Mouse (Mus musculus) gastrocnemius, postnatal 36 days (tissue): ENCODE measurements at regions not wholly inside any gene's neighbourhood (a gene's known extent, or its start where the extent isn't known, plus 50 kb on each side); places are given as distances from the start of the nearest gene placed in this dataset.

Experiments used
- DNase-seq, 2 experiments: peaks; one replicate each; pipeline ENCODE4 v3.0.0; 2022
- intact Hi-C: fragments of 180-260 bp; cut with DNase I; formaldehyde crosslinking; loops from one replicate; pipeline ENCODE4 v1.15.1; 2025

GRCm38 (mm10) chr3:121902246-121902645, 50.1 kb upstream of the Arhgap29 start:
- no peak for DNase-seq
- intact Hi-C loops, result no loop called here

DNA sequence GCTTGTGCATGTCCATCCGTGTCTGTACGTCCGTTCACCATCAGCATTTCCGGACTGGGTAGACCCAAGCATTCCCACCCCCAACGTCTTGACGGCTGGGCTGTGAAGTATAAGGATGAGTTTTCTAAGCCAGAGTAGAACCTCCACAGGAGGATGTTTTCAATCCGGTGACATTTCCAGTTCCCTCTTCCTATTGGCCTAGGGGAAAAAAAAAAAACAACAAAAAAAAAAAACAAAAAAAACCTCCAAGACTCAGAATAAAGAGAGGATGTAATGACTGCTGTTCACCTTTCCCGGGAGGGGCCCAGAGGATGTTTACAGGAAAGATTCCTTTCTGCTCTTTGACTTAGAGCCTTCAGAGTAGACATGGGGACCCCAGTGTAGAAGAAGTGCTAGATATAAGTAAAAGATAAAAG, 51.9 kb upstream of the Arhgap29 start:
- intact Hi-C loops, result no loop called here

GRCm38 (mm10) chr3:121897821-121898574, 54.3 kb upstream of the Arhgap29 start:
- intact Hi-C loops, result no loop called here
- no peak for DNase-seq

More for the DNA sequence above, 51.9 kb upstream of the Arhgap29 start:
- DNase-seq, result no peak

GRCm38 (mm10) chr3:121893606-121894005, 58.7 kb upstream of the Arhgap29 start:
- intact Hi-C loops, result no loop called here
- DNase-seq, result no peak

- intact Hi-C loops, result no loop called here
- DNase-seq, result no peak
Measured at GRCm38 (mm10) chr3:121892675-121893074, 59.7 kb upstream of the Arhgap29 start.

DNA sequence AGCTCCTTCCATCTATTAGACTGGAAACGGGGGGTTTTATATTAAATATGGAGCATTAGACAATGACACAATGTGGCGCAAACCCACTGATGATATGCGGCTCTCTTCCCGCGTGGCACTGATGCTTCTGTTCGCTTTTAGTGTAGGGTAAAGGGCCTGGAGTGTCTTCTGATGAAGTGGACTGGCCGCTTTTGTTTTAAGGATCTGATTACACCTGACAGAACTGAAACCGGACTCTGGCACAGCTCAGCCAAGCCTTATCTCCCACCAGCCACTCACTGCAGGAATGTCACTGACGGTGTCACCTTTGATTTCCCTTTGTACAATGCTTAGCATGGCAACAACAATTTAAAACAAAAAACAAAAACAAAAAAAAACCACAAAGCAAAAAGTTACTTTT, 61.0 kb upstream of the Arhgap29 start:
- DNase-seq, result no peak
- intact Hi-C loops, result no loop called here

DNA sequence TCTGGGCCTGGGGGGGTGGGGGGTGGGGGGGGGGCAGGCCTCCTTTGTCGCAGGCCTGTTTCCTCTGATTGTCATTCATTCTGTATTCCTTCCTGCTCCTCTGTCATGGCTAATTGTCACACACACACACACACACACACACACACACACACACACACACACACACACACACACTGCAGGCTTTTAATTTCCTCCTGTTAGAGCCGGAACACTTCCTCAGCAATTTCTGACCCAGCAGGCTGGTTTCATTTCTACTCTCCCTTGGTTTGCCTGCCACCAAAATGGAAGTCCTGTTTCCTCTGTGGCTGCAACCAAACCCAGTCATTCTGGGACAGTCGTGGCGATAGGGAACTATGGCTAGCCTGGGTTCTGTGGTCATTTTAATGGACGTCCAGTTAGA, 61.8 kb upstream of the Arhgap29 start:
- DNase-seq, result no peak
- intact Hi-C loops, result no loop called here

DNA sequence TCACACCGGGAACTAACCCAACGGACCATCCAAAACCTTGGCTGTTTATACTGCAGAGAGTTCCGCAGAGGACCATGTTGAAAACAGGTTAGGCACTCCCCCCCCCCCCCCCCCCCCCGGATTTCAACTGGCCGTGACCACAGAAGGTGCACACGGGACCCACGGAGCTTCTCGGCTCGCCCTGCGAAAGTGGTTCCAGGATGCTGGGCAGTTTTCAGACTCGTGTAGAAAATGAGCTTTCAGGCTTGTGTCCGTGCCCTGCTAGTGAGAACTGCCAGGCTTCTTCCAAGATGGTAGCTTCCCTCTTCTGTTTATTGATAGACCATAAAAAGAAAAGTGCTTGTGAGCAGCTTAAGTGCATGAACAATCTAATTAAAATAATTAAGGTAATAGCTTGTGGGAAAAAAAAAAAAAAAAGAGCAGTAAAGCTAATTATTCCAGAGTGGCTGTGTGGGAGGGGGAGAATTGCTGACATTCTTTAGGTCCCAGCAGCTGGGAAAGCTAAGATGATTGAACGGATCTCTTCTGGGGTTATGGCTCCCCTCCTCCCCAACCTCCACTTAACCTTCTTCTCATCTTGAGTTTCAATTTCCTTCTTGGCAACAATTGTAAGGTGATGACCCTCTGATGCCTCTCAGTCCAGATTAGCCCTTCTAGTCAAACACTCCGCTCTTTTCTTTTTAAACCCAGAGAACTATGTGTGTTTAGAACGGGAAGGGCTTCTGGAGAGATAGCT, 65.3 kb upstream of the Arhgap29 start:
- no peak for DNase-seq
- intact Hi-C loops, result loop anchor here (5.0 kb wide), 3 partner anchors 65 to 235 kb away; partner anchors contain the start of gene Arhgap29

DNA sequence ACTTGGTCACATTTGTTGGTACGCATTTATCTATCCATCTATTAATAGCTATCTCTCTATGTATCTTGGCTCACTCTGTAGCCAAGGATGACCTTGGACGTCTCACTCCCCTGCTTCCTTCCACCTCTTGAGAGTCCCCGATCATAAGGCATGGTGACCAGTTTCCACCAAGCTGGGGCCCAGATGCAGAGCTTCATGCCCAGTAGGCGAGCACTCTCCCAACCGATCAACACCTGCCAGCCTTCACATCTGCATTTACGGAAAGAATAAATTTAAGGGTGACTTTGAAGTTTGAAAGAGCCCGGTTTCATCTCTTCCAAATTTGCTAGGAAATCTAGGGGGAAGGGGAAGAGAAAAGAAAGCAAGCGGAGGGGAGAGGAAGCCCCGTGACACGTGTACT, 66.0 kb upstream of the Arhgap29 start:
- intact Hi-C loops, result loop anchor here (5.0 kb wide), 3 partner anchors 66 to 236 kb away; partner anchors contain the start of gene Arhgap29
- DNase-seq, result no peak

GRCm38 (mm10) chr3:121885265-121886178, 66.8 kb upstream of the Arhgap29 start:
- DNase-seq, result no peak
- intact Hi-C loops, result loop anchor here (1.0 to 5.0 kb wide), 5 partner anchors 67 to 255 kb away; partner anchors contain the start of gene Arhgap29

DNA sequence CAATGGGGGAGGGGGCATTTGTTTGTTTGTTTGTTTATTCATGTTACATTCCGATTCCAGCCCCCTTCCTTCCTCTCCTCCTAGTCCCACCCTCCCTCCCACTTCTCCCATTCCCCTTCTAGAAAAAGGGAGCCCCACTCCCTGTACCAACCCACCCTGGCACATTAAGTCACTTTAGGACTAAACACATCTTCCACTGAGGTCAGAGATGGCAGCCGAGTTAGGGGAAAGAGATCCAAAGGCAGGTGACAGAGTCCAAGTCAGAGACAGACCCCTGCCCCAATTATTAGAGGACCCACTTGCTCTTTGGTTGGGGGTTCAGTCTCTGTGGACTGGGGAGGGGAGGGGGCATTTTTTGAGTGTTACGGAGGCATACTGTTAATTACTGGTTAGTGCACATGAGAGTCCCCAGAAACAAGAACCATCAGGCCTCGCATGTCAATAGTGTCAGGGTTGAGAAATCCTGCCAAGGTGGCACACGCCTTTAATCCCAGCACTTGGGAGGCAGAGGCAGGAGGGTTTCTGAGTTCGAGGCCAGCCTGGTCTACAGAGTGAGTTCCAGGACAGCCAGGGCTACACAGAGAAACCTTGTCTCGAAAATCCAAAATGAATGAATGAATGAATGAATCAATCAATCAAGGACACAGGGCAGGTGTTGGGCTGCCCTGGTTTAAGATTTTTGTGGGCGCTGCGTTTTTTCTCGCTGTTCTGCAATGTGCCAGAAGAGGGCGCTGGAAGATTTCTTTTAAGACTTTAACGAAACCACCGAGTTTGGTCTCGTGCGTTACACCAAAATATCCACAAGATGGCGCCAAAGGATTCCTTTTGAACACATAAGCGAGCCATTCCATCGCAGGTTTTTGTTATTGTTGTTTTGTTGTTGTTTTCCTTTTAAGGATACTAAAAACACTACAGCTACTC, 67.8 kb upstream of the Arhgap29 start:
- intact Hi-C loops, result loop anchor here (1.0 to 5.0 kb wide), 5 partner anchors 68 to 256 kb away; partner anchors contain the start of gene Arhgap29
- DNase-seq, result peak; percentile 76 to 80

DNA sequence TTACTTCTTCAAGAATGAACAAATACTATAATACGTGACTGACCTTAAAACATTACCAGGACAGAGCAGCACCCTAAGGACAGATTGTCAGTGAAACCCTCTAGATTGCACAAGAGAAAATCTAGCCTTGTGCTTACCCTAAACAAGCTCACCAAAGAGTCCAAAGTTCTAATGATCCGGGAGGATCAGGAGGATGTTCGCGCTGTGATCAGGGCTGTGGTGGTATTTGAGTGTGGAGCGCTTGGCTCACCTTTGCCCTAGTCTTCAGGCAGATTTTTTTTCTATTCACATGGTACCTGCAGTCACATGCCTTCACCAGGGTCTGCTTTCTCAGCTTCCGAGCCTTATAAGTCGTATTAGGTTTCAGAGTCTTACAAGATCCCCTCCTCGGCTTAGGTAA, 65.3 kb upstream of the Abcd3 start:
- intact Hi-C loops, result no loop called here
- DNase-seq, result no peak

DNA sequence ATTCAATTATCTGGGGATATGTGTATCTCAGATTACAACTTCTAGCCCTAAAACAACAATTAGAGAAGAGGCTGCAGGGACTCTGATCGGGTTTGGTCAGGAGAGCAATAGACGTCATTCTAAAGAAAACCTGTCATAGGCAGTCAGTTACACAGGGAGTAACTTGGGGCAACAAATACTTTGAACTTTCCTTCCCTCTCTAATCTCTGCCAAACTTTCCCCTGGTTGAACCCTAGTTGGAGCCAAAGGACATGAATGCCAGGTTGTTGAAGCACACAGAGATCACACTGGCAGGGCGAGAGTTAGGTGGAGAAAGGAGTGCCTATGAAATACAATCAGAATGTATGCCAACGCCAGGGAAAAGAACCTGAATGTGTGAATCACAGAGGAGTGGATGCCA, 60.0 kb upstream of the Abcd3 start:
- intact Hi-C loops, result no loop called here

GRCm38 (mm10) chr3:121874576-121874975, 59.5 kb upstream of the Abcd3 start:
- DNase-seq, result no peak
- intact Hi-C loops, result no loop called here

More for the DNA sequence above, 60.0 kb upstream of the Abcd3 start:
- DNase-seq, result no peak

- intact Hi-C loops, result no loop called here
- DNase-seq, result no peak
Measured at GRCm38 (mm10) chr3:121873572-121873971, 58.5 kb upstream of the Abcd3 start.

GRCm38 (mm10) chr3:121872685-121873084, 57.6 kb upstream of the Abcd3 start:
- intact Hi-C loops, result no loop called here
- no peak for DNase-seq

- no peak for DNase-seq
- intact Hi-C loops, result no loop called here
Measured at GRCm38 (mm10) chr3:121871795-121872194, 56.7 kb upstream of the Abcd3 start.

- intact Hi-C loops, result no loop called here
Measured at GRCm38 (mm10) chr3:121870726-121871125, 55.6 kb upstream of the Abcd3 start.

GRCm38 (mm10) chr3:121869694-121870093, 54.6 kb upstream of the Abcd3 start:
- intact Hi-C loops, result no loop called here
- no peak for DNase-seq

More at GRCm38 (mm10) chr3:121870726-121871125, 55.6 kb upstream of the Abcd3 start:
- no peak for DNase-seq
